Mouse (Mus musculus) heart, adult 2 months (tissue): ENCODE results near the gene Abca13. TPM values are rescaled to one million over a fixed set of nuclear protein-coding genes. Genes with fewer than 3 reads are reported as not detected.

ENCODE experiments used
- DNase-seq, 2 experiments: peaks; one replicate each; pipeline ENCODE4 v3.0.0; 2021
- H3K27ac ChIP-seq: fragments of 200-600 bp; 2 replicates; pipeline ENCODE4 v1.8.1; 2022
- H3K27me3 ChIP-seq: fragments of 200-500 bp; 2 replicates; pipeline ENCODE4 v1.6.1; 2012; ENCODE audit warnings: mild to moderate bottlenecking, low read length, inconsistent platforms, mixed read lengths; ENCODE audit not compliant: control insufficient read depth, insufficient read depth
- H3K36me3 ChIP-seq: fragments of 200-500 bp; 2 replicates; pipeline ENCODE4 v1.6.1; 2012; ENCODE audit warnings: low read length, inconsistent platforms; ENCODE audit not compliant: control insufficient read depth, insufficient read depth
- H3K4me1 ChIP-seq: fragments of 200-500 bp; 2 replicates; pipeline ENCODE4 v1.6.1; 2011; ENCODE audit warnings: low read length; ENCODE audit not compliant: control insufficient read depth, insufficient read depth
- H3K4me3 ChIP-seq: fragments of 200-600 bp; 2 replicates; pipeline ENCODE4 v1.8.1; 2022
- H3K79me2 ChIP-seq: fragments of 200-500 bp; replicated peaks from 2 replicates; pipeline ENCODE4 v1.6.1; 2012; ENCODE audit warnings: mild to moderate bottlenecking, inconsistent platforms, low read length, moderate library complexity, mixed read lengths; ENCODE audit not compliant: control insufficient read depth, insufficient read depth
- H3K9ac ChIP-seq: fragments of 200-500 bp; 2 replicates; pipeline ENCODE4 v1.6.1; 2012; ENCODE audit warnings: low read depth, mild to moderate bottlenecking, control low read depth, inconsistent platforms, low read length, mixed read lengths
- CTCF ChIP-seq: fragments of 200-600 bp; IDR thresholded peaks from 2 replicates; pipeline ENCODE4 v1.8.1; 2022; ENCODE audit warnings: antibody characterized with exemption, mild to moderate bottlenecking, moderate library complexity
- EP300 ChIP-seq: fragments of 200-500 bp; IDR thresholded peaks from 2 replicates; pipeline ENCODE4 v1.6.1; 2011; ENCODE audit warnings: low read depth, low read length, control low read depth; ENCODE audit not compliant: insufficient read depth
- POLR2A ChIP-seq: fragments of 200-500 bp; IDR thresholded peaks from 2 replicates; pipeline ENCODE4 v1.6.1; 2011; ENCODE audit warnings: mild to moderate bottlenecking, low read depth, low read length, control low read depth; ENCODE audit not compliant: insufficient read depth
- WGBS: fragments of 180-500 bp; shearing (Covaris S2); methylation state at CpG from one replicate; pipeline ENCODE4 v1.1.7; 2018; 5-methylcytosine and 5-hydroxymethylcytosine counted together
- intact Hi-C: fragments of 180-260 bp; cut with DNase I; formaldehyde crosslinking; loops from one replicate; pipeline ENCODE4 v1.15.1; 2025
- polyA plus RNA-seq: library from polyadenylated mRNA; depleted of rRNA; stranded (reverse); fragments of >200 nt; gene quantifications from 2 replicates; pipeline ENCODE4 v1.2.3, GENCODE M21; 2012
- total RNA-seq, 2 experiments: library from RNA; stranded (reverse); gene quantifications; 2 replicates each; pipeline ENCODE4 v1.2.3; 2021

The Abca13 gene
- total and polyA plus RNA-seq, 3 experiments = 0.02 TPM; not detected in 2

GRCm38 (mm10) chr11:9536811-9537210, 345.1 kb downstream of the Abca13 start:
- Histone ChIP-seq H3K27me3 (no peaks in the 10 kb centered on the region), H3K9ac (no peak overlapping the region), H3K4me1 (no peaks in the 10 kb centered on the region), H3K4me3 (no peak overlapping the region), H3K79me2 (no peaks in the 10 kb centered on the region), H3K27ac (no peak overlapping the region), H3K36me3 (no peaks in the 10 kb centered on the region)
- no peak for TF ChIP-seq POLR2A
- TF ChIP-seq EP300 = no peak
- no peak for TF ChIP-seq CTCF
- WGBS = 49% methylated on average over 6 of the region's 6 CpGs
- intact Hi-C loops = no loop called here
- DNase-seq = no peak

- H3K36me3 ChIP-seq = no peaks in the 10 kb centered on the region
- DNase-seq = no peak
- H3K4me1 ChIP-seq = no peaks in the 10 kb centered on the region
- H3K9ac ChIP-seq = no peak overlapping the region
- H3K4me3 ChIP-seq = no peak overlapping the region
- no peaks in the 10 kb centered on the region for H3K79me2 ChIP-seq
- 51% methylated on average over 1 of the region's 1 CpGs for WGBS
- H3K27ac ChIP-seq = no peak overlapping the region
- TF ChIP-seq CTCF (no peak), POLR2A (no peak), EP300 (no peak)
- no peaks in the 10 kb centered on the region for H3K27me3 ChIP-seq
- intact Hi-C loops = no loop called here
Observed at GRCm38 (mm10) chr11:9538328-9538727, 346.6 kb downstream of the Abca13 start.

- intact Hi-C loops = no loop called here
- no peaks in the 10 kb centered on the region for H3K27me3 ChIP-seq
- no peaks in the 10 kb centered on the region for H3K4me1 ChIP-seq
- TF ChIP-seq CTCF (no peak), EP300 (no peak), POLR2A (no peak)
- no peak overlapping the region for H3K27ac ChIP-seq
- no peaks in the 10 kb centered on the region for H3K79me2 ChIP-seq
- no peak overlapping the region for H3K9ac ChIP-seq
- no peaks in the 10 kb centered on the region for H3K36me3 ChIP-seq
- no peak overlapping the region for H3K4me3 ChIP-seq
- WGBS = 66% methylated on average over 2 of the region's 2 CpGs
- DNase-seq = no peak
Observed at GRCm38 (mm10) chr11:9560026-9560425, 368.3 kb downstream of the Abca13 start.

- no peaks in the 10 kb centered on the region for H3K36me3 ChIP-seq
- no peak overlapping the region for H3K27ac ChIP-seq
- H3K4me3 ChIP-seq = no peak overlapping the region
- intact Hi-C loops = no loop called here
- TF ChIP-seq EP300 (no peak), CTCF (no peak), POLR2A (no peak)
- no peaks in the 10 kb centered on the region for H3K27me3 ChIP-seq
- 64% methylated on average over 2 of the region's 2 CpGs for WGBS
- no peaks in the 10 kb centered on the region for H3K79me2 ChIP-seq
- no peaks in the 10 kb centered on the region for H3K4me1 ChIP-seq
- DNase-seq = no peak
- H3K9ac ChIP-seq = no peak overlapping the region
Observed at GRCm38 (mm10) chr11:9568302-9568701, 376.6 kb downstream of the Abca13 start.

GRCm38 (mm10) chr11:9570319-9570718, 378.6 kb downstream of the Abca13 start:
- no peak overlapping the region for H3K27ac ChIP-seq
- no peak for TF ChIP-seq POLR2A
- no peak for TF ChIP-seq CTCF
- TF ChIP-seq EP300 = no peak
- H3K27me3 ChIP-seq = no peaks in the 10 kb centered on the region
- H3K9ac ChIP-seq = no peak overlapping the region
- intact Hi-C loops = no loop called here
- no peaks in the 10 kb centered on the region for H3K36me3 ChIP-seq
- H3K79me2 ChIP-seq = no peaks in the 10 kb centered on the region
- 79% methylated on average over 6 of the region's 6 CpGs for WGBS
- no peak for DNase-seq
- no peak overlapping the region for H3K4me3 ChIP-seq
- H3K4me1 ChIP-seq = no peaks in the 10 kb centered on the region

GRCm38 (mm10) chr11:9574894-9575293, 383.2 kb downstream of the Abca13 start:
- WGBS = 79% methylated on average over 4 of the region's 4 CpGs
- intact Hi-C loops = no loop called here
- TF ChIP-seq EP300 (no peak), POLR2A (no peak), CTCF (no peak)
- no peaks in the 10 kb centered on the region for H3K27me3 ChIP-seq
- no peak overlapping the region for H3K4me3 ChIP-seq
- no peak overlapping the region for H3K27ac ChIP-seq
- H3K4me1 ChIP-seq = no peaks in the 10 kb centered on the region
- no peaks in the 10 kb centered on the region for H3K79me2 ChIP-seq
- DNase-seq = no peak
- no peaks in the 10 kb centered on the region for H3K36me3 ChIP-seq
- H3K9ac ChIP-seq = no peak overlapping the region

GRCm38 (mm10) chr11:9591757-9592316, 400.1 kb downstream of the Abca13 start:
- no peak overlapping the region for H3K9ac ChIP-seq
- no peaks in the 10 kb centered on the region for H3K36me3 ChIP-seq
- H3K4me1 ChIP-seq = no peaks in the 10 kb centered on the region
- H3K27ac ChIP-seq = no peak overlapping the region
- no peaks in the 10 kb centered on the region for H3K27me3 ChIP-seq
- DNase-seq = no peak
- no peak overlapping the region for H3K4me3 ChIP-seq
- H3K79me2 ChIP-seq = no peaks in the 10 kb centered on the region
- 80% methylated on average over 1 of the region's 1 CpGs for WGBS
- intact Hi-C loops = no loop called here
- no peak for TF ChIP-seq EP300
- TF ChIP-seq CTCF = no peak
- TF ChIP-seq POLR2A = no peak
